Mouse (Mus musculus) CD4-positive naive resting alpha-beta T cell, adult 76 days (primary cell): ENCODE data around the gene Atoh7. TPM values are rescaled to one million over a fixed set of nuclear protein-coding genes. Genes with fewer than 3 reads are reported as not detected.

Experiments
- total RNA-seq: library from RNA; stranded (reverse); gene quantifications from one replicate; pipeline ENCODE4 v1.2.4, GENCODE M21; 2023

The Atoh7 gene
- total RNA-seq = not detected

GRCm38 (mm10) chr10:63099521-63099920 lies at the start of gene Atoh7:
Atoh7 (plus strand) TSS chr10:63099651.

GRCm38 (mm10) chr10:63059862-63060261 lies 39.6 kb upstream of the Atoh7 start, which contains the start of gene Pbld1:
Pbld1 (plus strand) TSS chr10:63060162.

Other genes starting within 250 kb of the Atoh7 start
- 19.0 TPM for gene Tet1, start 190.7 kb upstream of the Atoh7 start, total RNA-seq
- gene Slc25a16, start 179.0 kb upstream of the Atoh7 start, total RNA-seq = 12.5 TPM
- 1.00 TPM for gene Dna2, start 152.6 kb upstream of the Atoh7 start, total RNA-seq
- 45.6 TPM for gene Rufy2, start 119.4 kb upstream of the Atoh7 start, total RNA-seq
- 78.8 TPM for gene Hnrnph3, start 75.4 kb upstream of the Atoh7 start, total RNA-seq
- 3.2 TPM for gene Pbld2, start 75.3 kb upstream of the Atoh7 start, total RNA-seq
- gene Pbld1, start 39.5 kb upstream of the Atoh7 start, total RNA-seq = 1.1 TPM
- not detected for gene Mypn, start 104.3 kb downstream of the Atoh7 start, total RNA-seq
- 164 TPM for gene Herc4, start 144.2 kb downstream of the Atoh7 start, total RNA-seq